In the genomic region with DNA sequence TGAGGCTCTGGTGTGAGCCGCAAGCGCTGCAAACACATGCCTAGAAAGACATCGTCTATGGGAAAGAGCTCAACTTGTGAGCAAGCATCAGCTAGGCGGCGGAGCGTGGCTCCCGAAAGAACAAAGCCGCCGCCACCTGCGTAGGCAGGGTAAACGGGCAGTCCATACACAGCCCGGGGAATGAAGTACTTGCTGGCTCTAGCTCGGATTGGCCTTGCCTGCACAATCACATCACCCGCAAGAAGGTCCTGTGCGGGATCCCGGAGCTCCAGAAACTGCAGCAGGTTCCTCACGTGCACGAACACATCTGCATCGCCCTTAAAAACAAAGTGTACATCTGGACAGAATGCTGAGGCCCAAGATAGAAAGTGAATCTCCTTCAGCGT, we compare ENCODE assay signal across 7 mouse cellular contexts. TPM values are rescaled to one million over a fixed set of nuclear protein-coding genes. Genes with fewer than 3 reads are reported as not detected.
A peak's percentile ranks its signal among the peaks of the same experiment; 100 is the strongest.
DNase-seq lines count a peak whose midpoint lies in the region; ATAC-seq lines count a peak whose summit lies in the region.

No protein-coding gene starts in this region.

- H3K27ac ChIP-seq in lung, embryonic 16.5 days (ENCODE audit: low read length): peak overlapping the region; percentile 32; the same call in 1 of the 2 replicates
- H3K27ac ChIP-seq in forebrain, embryonic 10.5 days: peak overlapping the region; percentile 82; the same call in 1 of the 2 replicates
- 0 out of 2 replicates have a peak overlapping the region, but pooled peaks have one; percentile 10 for H3K27ac ChIP-seq in intestine, embryonic 16.5 days (ENCODE audit: low read length)
- peak overlapping the region; percentile 85 for H3K27ac ChIP-seq in neural tube, embryonic 15.5 days (replicated peaks)

- peaks cover 13% of the 10 kb centered on the region for H3K27me3 ChIP-seq in lung, embryonic 16.5 days (ENCODE audit: control insufficient read depth, insufficient read depth, low read depth, low read length)
- H3K27me3 ChIP-seq in forebrain, embryonic 10.5 days (ENCODE audit: poor library complexity, severe bottlenecking): peaks cover 51% of the 10 kb centered on the region
- H3K27me3 ChIP-seq in intestine, embryonic 16.5 days (replicated peaks; ENCODE audit: control insufficient read depth, insufficient read depth, low read length): peaks cover 4% of the 10 kb centered on the region; the same call in 1 of the 2 replicates
- H3K27me3 ChIP-seq in neural tube, embryonic 15.5 days (replicated peaks): peaks cover 30% of the 10 kb centered on the region

- peak overlapping the region; percentile 94 for H3K4me2 ChIP-seq in lung, embryonic 16.5 days (ENCODE audit: low read depth, low read length)
- H3K4me2 ChIP-seq in intestine, embryonic 16.5 days (ENCODE audit: low read depth, low read length): peak overlapping the region; percentile 98
- H3K4me2 ChIP-seq in neural tube, embryonic 15.5 days: peak overlapping the region; percentile 97

- H3K36me3 ChIP-seq in lung, embryonic 16.5 days (ENCODE audit: control insufficient read depth, insufficient read depth, low read length): peaks cover 30% of the 10 kb centered on the region
- H3K36me3 ChIP-seq in forebrain, embryonic 10.5 days (replicated peaks): peaks cover 46% of the 10 kb centered on the region
- peaks cover 4% of the 10 kb centered on the region; the same call in 1 of the 2 replicates for H3K36me3 ChIP-seq in intestine, embryonic 16.5 days (ENCODE audit: control insufficient read depth, insufficient read depth, low read length)
- peaks cover 39% of the 10 kb centered on the region for H3K36me3 ChIP-seq in neural tube, embryonic 15.5 days

- 33% methylated on average over 20 of the region's 20 CpGs for WGBS in lung, embryonic 16.5 days
- 35% methylated on average over 20 of the region's 20 CpGs for WGBS in forebrain, embryonic 10.5 days
- WGBS in intestine, embryonic 16.5 days: 38% methylated on average over 20 of the region's 20 CpGs
- WGBS in neural tube, embryonic 15.5 days: 30% methylated on average over 20 of the region's 20 CpGs

- H3K4me1 ChIP-seq in lung, embryonic 16.5 days (replicated peaks; ENCODE audit: control insufficient read depth, insufficient read depth, low read length): peaks cover 11% of the 10 kb centered on the region
- H3K4me1 ChIP-seq in forebrain, embryonic 10.5 days: peaks cover 25% of the 10 kb centered on the region
- peaks cover 17% of the 10 kb centered on the region for H3K4me1 ChIP-seq in intestine, embryonic 16.5 days (ENCODE audit: control insufficient read depth, insufficient read depth, low read length)
- H3K4me1 ChIP-seq in neural tube, embryonic 15.5 days: peaks cover 25% of the 10 kb centered on the region

- H3K9me3 ChIP-seq in lung, embryonic 16.5 days (ENCODE audit: control insufficient read depth, low read length): no peaks in the 10 kb centered on the region
- no peaks in the 10 kb centered on the region for H3K9me3 ChIP-seq in forebrain, embryonic 10.5 days
- H3K9me3 ChIP-seq in intestine, embryonic 16.5 days (ENCODE audit: control insufficient read depth, low read length): no peaks in the 10 kb centered on the region
- H3K9me3 ChIP-seq in neural tube, embryonic 15.5 days (replicated peaks): no peaks in the 10 kb centered on the region

- DNase-seq in lung, postnatal 10 days: no peak
- DNase-seq in forebrain, embryonic 10.5 days (ENCODE audit: extremely low spot score, low spot score): no peak
- DNase-seq in right cerebral cortex, adult 2 months (ENCODE audit: low spot score in 2 of 2): no peak
- no peak for DNase-seq in left cerebral cortex, adult 18-20 months (ENCODE audit: low spot score in 2 of 2)

- peak overlapping the region; percentile 73 for H3K9ac ChIP-seq in lung, embryonic 16.5 days (ENCODE audit: low read length)
- H3K9ac ChIP-seq in intestine, embryonic 16.5 days (ENCODE audit: low read depth, low read length): peak overlapping the region; percentile 83; the same call in 1 of the 2 replicates
- H3K9ac ChIP-seq in neural tube, embryonic 15.5 days (replicated peaks): peak overlapping the region; percentile 29; the same call in 1 of the 2 replicates

- H3K4me3 ChIP-seq in lung, embryonic 16.5 days (ENCODE audit: low read length): peak overlapping the region; percentile 69
- peak overlapping the region; percentile 73 for H3K4me3 ChIP-seq in forebrain, embryonic 10.5 days
- H3K4me3 ChIP-seq in intestine, embryonic 16.5 days (ENCODE audit: low read length): peak overlapping the region; percentile 71
- H3K4me3 ChIP-seq in neural tube, embryonic 15.5 days (replicated peaks): peak overlapping the region; percentile 64

- no peak for ATAC-seq in lung, embryonic 16.5 days (ENCODE audit: low read depth)
- ATAC-seq in intestine, embryonic 16.5 days: 0 out of 2 replicates have a peak, but pooled peaks have one; percentile 8
- ATAC-seq in neural tube, embryonic 15.5 days (ENCODE audit: low FRiP score): peak; percentile 13

RNA-seq across cellular contexts. Expression of a gene that starts 1.2 kb away (rescaled TPM):
- polyA plus RNA-seq in lung, embryonic 16.5 days (2015; fragmentation: Nextera tagmentation; extraction: Ambion mirVana): 22.3 and 24.7 TPM in 2 replicates
- 1.4 and 2.1 TPM in 2 replicates for polyA plus RNA-seq in forebrain, embryonic 10.5 days (2016; fragmentation: Nextera tagmentation; extraction: Ambion mirVana)
- polyA plus RNA-seq in intestine, embryonic 16.5 days (2015; fragmentation: Nextera tagmentation; extraction: Ambion mirVana): 16.2 and 17.5 TPM in 2 replicates
- 12.3 and 12.4 TPM in 2 replicates for polyA plus RNA-seq in neural tube, embryonic 15.5 days (2015; fragmentation: Nextera tagmentation; extraction: Ambion mirVana)
- 1 to 10 TPM; 3.0 to 3.5 TPM for total RNA-seq in left cerebral cortex, adult 18-20 months (2021)

RNA-seq across cellular contexts. Expression of a gene that starts 10.7 kb away (rescaled TPM):
- 31.5 and 34.2 TPM in 2 replicates for polyA plus RNA-seq in lung, embryonic 16.5 days (2015; fragmentation: Nextera tagmentation; extraction: Ambion mirVana)
- polyA plus RNA-seq in forebrain, embryonic 10.5 days (2016; fragmentation: Nextera tagmentation; extraction: Ambion mirVana): 13.4 and 13.9 TPM in 2 replicates
- 44.9 and 46.0 TPM in 2 replicates for polyA plus RNA-seq in intestine, embryonic 16.5 days (2015; fragmentation: Nextera tagmentation; extraction: Ambion mirVana)
- 20.7 and 24.3 TPM in 2 replicates for polyA plus RNA-seq in neural tube, embryonic 15.5 days (2015; fragmentation: Nextera tagmentation; extraction: Ambion mirVana)
- total RNA-seq in left cerebral cortex, adult 18-20 months (2021): 1 to 10 TPM; 7.6 to 8.9 TPM

RNA-seq across cellular contexts. Expression of a gene that starts 10.7 kb away (rescaled TPM):
- 4.9 and 6.6 TPM in 2 replicates for polyA plus RNA-seq in lung, embryonic 16.5 days (2015; fragmentation: Nextera tagmentation; extraction: Ambion mirVana)
- 0.55 and 0.91 TPM in 2 replicates for polyA plus RNA-seq in forebrain, embryonic 10.5 days (2016; fragmentation: Nextera tagmentation; extraction: Ambion mirVana)
- polyA plus RNA-seq in intestine, embryonic 16.5 days (2015; fragmentation: Nextera tagmentation; extraction: Ambion mirVana): 6.0 and 6.8 TPM in 2 replicates
- 1.9 and 3.0 TPM in 2 replicates for polyA plus RNA-seq in neural tube, embryonic 15.5 days (2015; fragmentation: Nextera tagmentation; extraction: Ambion mirVana)
- total RNA-seq in left cerebral cortex, adult 18-20 months (2021): 1 to 10 TPM; 1.1 to 1.6 TPM

RNA-seq across cellular contexts. Expression of a gene that starts 15.8 kb away (rescaled TPM):
- 0.39 and 0.65 TPM in 2 replicates for polyA plus RNA-seq in lung, embryonic 16.5 days (2015; fragmentation: Nextera tagmentation; extraction: Ambion mirVana)
- polyA plus RNA-seq in forebrain, embryonic 10.5 days (2016; fragmentation: Nextera tagmentation; extraction: Ambion mirVana): not detected in 2 replicates
- 0.17 and 0.18 TPM in 2 replicates for polyA plus RNA-seq in intestine, embryonic 16.5 days (2015; fragmentation: Nextera tagmentation; extraction: Ambion mirVana)
- 0.45 and 0.92 TPM in 2 replicates for polyA plus RNA-seq in neural tube, embryonic 15.5 days (2015; fragmentation: Nextera tagmentation; extraction: Ambion mirVana)
- total RNA-seq in left cerebral cortex, adult 18-20 months (2021): 10 to 100 TPM; 25.6 to 26.5 TPM

RNA-seq across cellular contexts. Expression of a gene that starts 22.2 kb away (rescaled TPM):
- polyA plus RNA-seq in lung, embryonic 16.5 days (2015; fragmentation: Nextera tagmentation; extraction: Ambion mirVana): 2.0 and 2.1 TPM in 2 replicates
- polyA plus RNA-seq in forebrain, embryonic 10.5 days (2016; fragmentation: Nextera tagmentation; extraction: Ambion mirVana): 0.57 and 0.99 TPM in 2 replicates
- polyA plus RNA-seq in intestine, embryonic 16.5 days (2015; fragmentation: Nextera tagmentation; extraction: Ambion mirVana): 1.3 and 1.4 TPM in 2 replicates
- polyA plus RNA-seq in neural tube, embryonic 15.5 days (2015; fragmentation: Nextera tagmentation; extraction: Ambion mirVana): 5.7 and 6.2 TPM in 2 replicates
- total RNA-seq in left cerebral cortex, adult 18-20 months (2021): 10 to 100 TPM in 1 of 2 experiments, 1 to 10 TPM in 1; 9.4 to 10.8 TPM

Comparison
In these comparisons a context has a peak if more than half of its experiments do, and no peak if none do; other contexts are left out.
1. H3K27ac ChIP-seq: peak in every context shown above with its lines; median percentile 85 in neural tube, embryonic 15.5 days; 82 in forebrain, embryonic 10.5 days; 32 in lung, embryonic 16.5 days; 10 in intestine, embryonic 16.5 days.
2. H3K9ac ChIP-seq: peak in every context shown above with its lines; median percentile 83 in intestine, embryonic 16.5 days; 73 in lung, embryonic 16.5 days; 29 in neural tube, embryonic 15.5 days.